Mouse (Mus musculus) frontal cortex, postnatal 36 days (tissue): ENCODE data around the gene Tuba1c.

Experiments used
- DNase-seq, 2 experiments: peaks; one replicate each; pipeline ENCODE4 v3.0.0; 2022; ENCODE audit warnings: low spot score in 2 of 2

The Tuba1c gene

GRCm38 (mm10) chr15:98996840-98997239 lies 32.9 kb upstream of the Tuba1c start:
- DNase-seq = no peak

GRCm38 (mm10) chr15:98997938-98998774 lies 31.5 kb upstream of the Tuba1c start:
- no peak for DNase-seq

- DNase-seq = no peak
Observed at GRCm38 (mm10) chr15:98998775-98999157, 30.9 kb upstream of the Tuba1c start.

GRCm38 (mm10) chr15:99000535-99001283 lies 29.0 kb upstream of the Tuba1c start:
- peak in 1 of 2 experiments; percentile 76 for DNase-seq

GRCm38 (mm10) chr15:99001451-99001931 lies 28.2 kb upstream of the Tuba1c start:
- no peak for DNase-seq

- DNase-seq = no peak
Observed at GRCm38 (mm10) chr15:99003600-99003999, 26.1 kb upstream of the Tuba1c start.

- DNase-seq = no peak
Observed at GRCm38 (mm10) chr15:99008801-99009241, 20.9 kb upstream of the Tuba1c start.

- DNase-seq = no peak
Observed at GRCm38 (mm10) chr15:99010896-99011295, 18.8 kb upstream of the Tuba1c start.

GRCm38 (mm10) chr15:99011946-99012345 lies 17.7 kb upstream of the Tuba1c start:
- DNase-seq = no peak

- DNase-seq = no peak
Observed at GRCm38 (mm10) chr15:99014496-99015030, 15.1 kb upstream of the Tuba1c start.

GRCm38 (mm10) chr15:99017355-99017761 lies 12.3 kb upstream of the Tuba1c start:
- no peak for DNase-seq

- DNase-seq = no peak
Observed at GRCm38 (mm10) chr15:99017986-99018385, 11.7 kb upstream of the Tuba1c start.

- DNase-seq = no peak
Observed at GRCm38 (mm10) chr15:99018630-99019029, 11.1 kb upstream of the Tuba1c start.

GRCm38 (mm10) chr15:99019436-99019835 lies 10.3 kb upstream of the Tuba1c start:
- no peak for DNase-seq

GRCm38 (mm10) chr15:99020171-99020570 lies 9.5 kb upstream of the Tuba1c start:
- DNase-seq = no peak

- DNase-seq = no peak
Observed at GRCm38 (mm10) chr15:99021255-99021654, 8.4 kb upstream of the Tuba1c start.

- peak; percentile 81 for DNase-seq
Observed at GRCm38 (mm10) chr15:99024668-99025314, 4.9 kb upstream of the Tuba1c start.

- no peak for DNase-seq
Observed at GRCm38 (mm10) chr15:99025414-99025813, 4.3 kb upstream of the Tuba1c start.

GRCm38 (mm10) chr15:99026259-99026658 lies 3.4 kb upstream of the Tuba1c start:
- no peak for DNase-seq

GRCm38 (mm10) chr15:99027116-99027515 lies 2.6 kb upstream of the Tuba1c start:
- DNase-seq = no peak

GRCm38 (mm10) chr15:99028874-99029458 lies 725 bp upstream of the Tuba1c start:
- DNase-seq = no peak
